Mouse (Mus musculus) heart, adult 11 months (tissue): Measurements from ENCODE around the gene Alad.
A peak's percentile ranks its signal among the peaks of the same experiment; 100 is the strongest.

Source experiments
- DNase-seq: peaks from one replicate; pipeline ENCODE4 v3.0.0; 2022

The Alad gene

GRCm38 (mm10) chr4:62517046-62517445 lies 2.7 kb downstream of the Alad start:
- peak; percentile 92 for DNase-seq

GRCm38 (mm10) chr4:62516579-62516978 lies 3.1 kb downstream of the Alad start:
- DNase-seq: peak; percentile 92

GRCm38 (mm10) chr4:62516079-62516478 lies 3.6 kb downstream of the Alad start:
- peak; percentile 99 for DNase-seq

- peak; percentile 94 for DNase-seq
These were observed 4.2 kb downstream of the Alad start for GRCm38 (mm10) chr4:62515490-62515889.

DNA sequence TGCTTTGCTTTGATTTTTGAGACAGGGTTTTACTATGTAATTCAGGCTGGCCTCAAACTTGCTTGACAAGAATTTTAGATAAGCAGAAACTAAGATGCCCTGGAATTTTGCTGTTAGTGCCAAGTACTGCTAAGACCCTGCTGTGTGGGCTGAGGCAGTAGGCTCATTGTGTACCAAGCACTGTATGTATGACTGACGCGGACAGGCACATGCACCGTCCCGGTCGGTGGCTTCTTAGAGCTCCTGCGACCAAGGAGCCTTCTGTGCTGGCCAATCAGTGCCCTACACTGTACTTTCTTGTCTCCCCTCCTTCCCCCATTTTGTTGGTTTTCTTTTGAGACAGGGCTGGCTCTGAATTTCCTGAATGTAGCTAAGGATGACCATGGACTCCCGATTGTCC lies 4.7 kb downstream of the Alad start:
- DNase-seq: no peak

DNA sequence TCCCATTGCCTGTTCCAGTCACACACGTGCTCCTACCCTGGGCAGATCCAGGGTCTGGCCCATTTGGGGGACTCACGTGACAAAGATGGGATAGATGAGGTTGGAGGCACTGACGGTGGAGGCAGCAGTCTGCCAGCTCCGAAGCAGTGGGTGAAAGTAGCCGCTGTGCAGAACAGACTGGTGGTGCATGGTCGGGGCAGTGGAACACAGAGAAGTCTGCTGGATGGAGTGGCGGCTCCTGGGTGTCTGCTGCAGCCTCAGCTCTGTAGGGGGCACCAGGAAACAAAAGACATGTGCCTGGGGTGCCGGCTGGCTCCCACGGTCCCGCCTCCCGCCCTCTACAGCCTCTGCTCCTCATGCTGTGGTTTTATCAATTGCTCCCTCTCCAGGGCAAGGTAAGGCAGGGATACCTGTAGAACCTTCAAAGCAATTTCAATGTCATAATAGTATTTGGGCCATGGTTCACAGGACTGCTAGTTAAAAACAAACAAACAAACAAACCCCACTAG lies 5.7 kb downstream of the Alad start:
- peak; percentile 91 for DNase-seq

DNA sequence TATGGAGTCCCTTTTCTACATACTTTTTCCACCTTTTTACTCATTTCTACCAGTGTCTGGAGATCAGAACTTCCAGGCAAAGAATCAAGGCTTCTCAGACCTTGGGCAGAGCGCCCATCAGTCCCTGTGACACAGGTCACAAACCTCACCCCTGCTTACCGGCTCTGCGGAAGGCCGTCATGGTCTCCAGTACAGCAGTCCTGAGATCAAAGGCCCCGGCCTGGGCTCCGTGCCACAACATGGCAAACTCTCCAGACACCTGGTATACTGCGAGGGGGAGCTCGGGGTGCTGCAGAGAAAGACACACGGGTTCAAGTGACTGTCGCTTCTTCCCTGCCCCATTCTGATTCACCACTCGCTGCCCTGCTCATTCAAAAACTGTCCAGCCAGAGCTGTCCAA lies 9.8 kb downstream of the Alad start:
- peak; percentile 94 for DNase-seq

DNA sequence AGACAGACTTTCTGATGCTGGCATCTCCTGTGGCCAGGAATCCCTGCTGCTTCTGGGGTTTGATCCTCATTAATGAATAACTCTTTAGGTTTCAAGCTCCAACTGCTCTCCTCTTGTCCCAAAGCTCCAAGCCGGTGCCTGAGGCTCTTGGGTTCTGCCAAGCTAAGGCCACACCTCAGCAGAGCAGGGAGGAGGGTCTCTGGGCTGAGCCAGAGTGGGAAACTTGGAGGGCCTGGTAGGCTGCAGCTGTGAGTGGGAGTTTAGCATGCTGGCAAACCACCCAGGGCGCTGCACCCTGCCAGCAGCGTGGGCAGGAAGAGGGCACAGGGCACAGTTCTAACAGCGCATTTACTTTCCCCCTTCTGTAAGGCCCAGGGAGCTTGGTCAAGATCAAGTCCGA lies 10.9 kb downstream of the Alad start:
- peak; percentile 85 for DNase-seq

DNA sequence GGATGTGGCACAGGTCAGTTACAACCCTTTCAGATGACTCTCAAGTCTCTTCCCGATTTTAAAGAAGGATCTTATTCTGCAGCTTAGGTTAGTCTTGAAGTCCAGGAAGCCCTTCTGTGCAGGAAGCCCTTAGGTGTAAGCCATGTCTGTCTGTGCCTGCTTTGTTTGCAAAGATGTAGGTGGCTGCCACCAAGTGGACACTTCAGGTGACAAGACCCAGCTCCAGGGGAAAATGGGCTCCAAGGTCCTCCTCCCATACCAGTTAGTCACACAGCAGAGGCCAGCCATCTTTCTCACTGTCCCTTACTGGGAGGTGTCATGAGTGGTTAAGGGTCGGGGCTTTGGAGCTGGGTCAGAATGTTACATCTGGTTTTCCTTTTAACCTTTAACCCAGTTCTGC lies 12.9 kb downstream of the Alad start:
- peak; percentile 92 for DNase-seq

GRCm38 (mm10) chr4:62505991-62506390 lies 13.7 kb downstream of the Alad start:
- DNase-seq: peak; percentile 91

GRCm38 (mm10) chr4:62503374-62503970 lies 16.2 kb downstream of the Alad start, which contains the start of gene Hdhd3:
TSS of gene Hdhd3 (minus strand) at chr4:62503467.
- DNase-seq: no peak

DNA sequence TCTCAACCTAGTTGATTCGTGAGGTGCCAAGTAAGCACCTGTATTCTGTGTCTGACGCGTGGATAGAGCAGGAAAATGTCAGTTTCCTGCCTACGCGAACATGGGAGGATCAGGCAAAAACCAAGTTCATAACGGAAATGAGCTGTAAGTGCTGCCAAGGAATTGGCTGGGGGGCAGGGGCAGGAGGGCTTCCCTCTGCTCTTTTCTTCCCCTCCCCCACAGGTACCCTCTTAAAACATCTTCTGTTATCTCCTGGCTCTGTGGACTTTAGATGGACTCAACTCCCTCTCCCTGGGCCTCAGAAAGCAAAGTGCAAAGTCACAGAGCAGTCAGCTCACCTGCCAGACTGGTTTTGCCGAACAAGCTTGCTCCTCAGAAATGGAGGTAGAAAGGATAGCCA lies 16.7 kb downstream of the Alad start:
- DNase-seq: peak; percentile 91

- peak; percentile 99 for DNase-seq
These were observed 17.6 kb downstream of the Alad start for GRCm38 (mm10) chr4:62501964-62502732.

DNA sequence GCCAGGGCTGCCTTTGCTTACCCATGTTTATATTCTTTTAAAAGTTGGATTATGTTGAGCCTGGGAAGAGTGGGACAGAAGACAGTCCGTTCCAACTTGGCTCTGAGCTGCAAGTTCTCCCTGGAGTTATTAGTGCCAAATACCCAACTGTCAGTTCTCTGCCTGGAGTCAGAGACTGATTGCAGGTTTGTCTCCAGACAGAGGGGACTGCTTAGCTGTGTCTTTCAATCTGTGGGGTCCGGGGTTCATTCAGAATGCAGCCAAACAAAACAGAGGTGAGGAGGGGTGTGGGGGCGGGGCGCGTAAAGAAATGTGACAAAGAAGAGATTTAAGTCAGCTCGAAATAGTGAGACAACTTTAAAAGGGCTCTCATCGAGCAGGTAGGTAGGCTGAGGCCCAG lies 18.2 kb downstream of the Alad start:
- peak; percentile 91 for DNase-seq

DNA sequence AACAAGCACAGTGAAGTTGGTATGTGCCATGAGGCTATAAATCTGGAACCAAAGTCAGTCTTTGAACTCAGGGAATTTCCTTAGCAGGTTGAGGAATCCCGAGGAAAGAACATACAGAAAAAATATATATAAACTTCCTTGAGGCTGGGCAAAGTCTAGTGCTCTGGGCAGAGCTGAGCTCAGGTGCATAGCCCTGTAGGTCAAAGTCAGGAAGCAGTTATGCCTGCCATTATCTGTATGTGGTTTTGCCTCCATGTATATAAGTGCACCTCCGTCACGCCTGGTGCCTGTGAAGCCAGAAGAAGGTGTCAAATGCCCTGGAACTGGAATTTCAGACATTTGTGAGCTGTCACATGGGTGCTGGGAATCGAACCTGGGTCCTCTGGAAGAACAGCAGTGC lies 18.9 kb downstream of the Alad start:
- peak; percentile 87 for DNase-seq

DNA sequence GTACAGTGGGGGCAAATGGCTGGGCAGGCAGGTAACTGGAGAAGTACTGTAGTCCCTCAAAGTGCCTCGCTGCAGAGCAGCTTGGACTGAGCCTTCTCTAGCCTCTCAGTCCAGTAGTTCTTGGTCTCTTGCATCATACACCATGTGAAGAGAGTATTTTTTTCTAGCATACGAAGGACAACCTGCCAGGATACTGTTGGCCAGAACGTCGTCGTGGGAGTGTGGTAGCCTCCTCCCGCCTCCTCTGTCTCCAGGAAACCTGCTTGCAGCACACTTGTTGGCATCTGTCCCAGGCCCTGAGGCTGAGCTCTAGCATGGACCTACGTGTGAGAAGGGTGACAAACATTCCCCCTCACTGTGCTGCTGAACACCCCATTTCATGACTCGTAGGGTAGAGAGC lies 22.9 kb downstream of the Alad start:
- peak; percentile 95 for DNase-seq

DNA sequence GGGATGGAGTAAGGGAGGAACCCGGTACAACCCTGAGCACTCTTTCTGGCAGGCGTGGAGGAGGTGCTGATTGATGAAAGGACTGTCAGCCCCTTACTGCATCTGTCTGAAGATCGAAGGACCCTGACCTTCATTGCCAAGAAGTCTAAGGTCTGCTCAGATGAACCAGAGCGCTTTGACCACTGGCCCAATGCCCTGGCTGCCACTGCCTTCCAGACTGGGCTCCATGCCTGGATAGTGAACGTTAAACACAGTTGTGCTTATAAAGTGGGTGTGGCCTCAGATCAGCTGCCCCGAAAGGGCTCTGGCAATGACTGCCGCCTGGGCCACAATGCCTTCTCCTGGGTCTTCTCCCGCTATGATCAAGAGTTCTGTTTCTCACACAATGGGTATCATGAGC lies 23.8 kb downstream of the Alad start:
- DNase-seq: peak; percentile 93

DNA sequence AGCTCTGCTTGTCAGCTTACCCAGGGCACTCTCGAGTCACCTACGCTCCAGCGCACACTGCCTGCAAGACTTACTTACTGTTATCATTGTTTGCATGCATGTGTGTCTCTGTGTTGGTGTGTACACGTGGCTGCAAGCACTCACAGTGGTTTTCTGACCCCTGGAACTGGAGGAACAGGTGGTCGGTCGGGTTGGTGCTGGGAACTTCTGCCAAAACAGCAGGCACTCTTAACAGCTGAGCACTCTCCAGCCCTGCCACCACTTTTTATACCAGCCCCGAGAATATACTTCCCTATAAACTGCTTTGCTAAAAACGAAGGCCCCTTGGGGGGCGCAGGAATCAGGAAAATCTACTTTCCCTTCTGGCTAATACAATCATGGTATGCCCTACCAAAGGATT lies 25.5 kb downstream of the Alad start:
- peak; percentile 77 for DNase-seq

- DNase-seq: peak; percentile 87
These were observed 27.0 kb downstream of the Alad start for GRCm38 (mm10) chr4:62492682-62493081.

DNA sequence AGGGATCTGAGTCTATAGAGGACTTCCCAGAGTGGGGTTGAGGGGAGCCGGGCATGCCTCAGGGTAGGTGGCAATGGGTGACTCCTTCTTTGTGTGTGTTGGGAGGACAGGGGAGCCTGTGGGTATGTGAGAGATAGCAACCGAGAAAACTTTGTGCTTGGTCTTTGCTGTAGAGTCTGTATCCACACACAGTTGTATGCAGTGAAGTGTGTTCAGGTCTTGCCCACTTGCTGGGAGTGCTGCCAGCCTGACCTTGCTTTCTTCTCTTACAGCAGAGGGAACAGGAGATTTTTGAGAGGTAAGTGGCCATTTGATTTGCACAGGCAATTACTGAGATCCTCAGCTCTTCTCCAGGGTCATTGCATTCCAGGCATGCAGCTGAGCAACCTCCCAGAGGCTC lies 31.8 kb downstream of the Alad start:
- peak; percentile 76 for DNase-seq

- peak; percentile 72 for DNase-seq
These were observed 32.5 kb downstream of the Alad start for GRCm38 (mm10) chr4:62487172-62487571.

DNA sequence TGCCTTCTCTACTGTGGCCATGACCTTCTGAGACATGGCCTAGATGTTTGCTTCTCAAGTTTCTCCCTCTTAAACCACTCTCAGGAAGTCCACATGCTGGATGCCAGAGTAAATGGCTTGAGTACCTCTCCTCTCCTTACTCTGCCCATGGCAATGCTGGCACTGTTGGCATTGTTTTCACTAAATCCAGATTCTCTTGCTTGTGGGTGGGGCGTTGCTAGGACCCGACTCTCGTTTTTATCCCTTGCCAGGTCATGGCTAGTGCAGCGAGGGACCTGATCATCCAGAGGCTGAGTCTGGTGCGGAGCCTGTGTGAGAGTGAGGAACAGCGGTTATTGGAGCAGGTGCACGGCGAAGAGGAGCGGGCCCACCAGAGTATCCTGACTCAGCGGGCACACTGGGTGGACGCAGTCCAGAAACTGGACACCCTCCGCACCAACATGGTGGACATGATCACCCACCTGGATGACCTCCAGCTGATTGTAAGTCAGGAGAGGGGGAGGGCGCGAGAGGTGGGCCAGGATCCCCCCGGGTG lies 33.5 kb downstream of the Alad start:
- peak; percentile 82 for DNase-seq

- peak; percentile 64 for DNase-seq
These were observed 34.1 kb downstream of the Alad start for GRCm38 (mm10) chr4:62485450-62486161.
